8 mouse cellular contexts compared by ENCODE assay signal in the genomic region with DNA sequence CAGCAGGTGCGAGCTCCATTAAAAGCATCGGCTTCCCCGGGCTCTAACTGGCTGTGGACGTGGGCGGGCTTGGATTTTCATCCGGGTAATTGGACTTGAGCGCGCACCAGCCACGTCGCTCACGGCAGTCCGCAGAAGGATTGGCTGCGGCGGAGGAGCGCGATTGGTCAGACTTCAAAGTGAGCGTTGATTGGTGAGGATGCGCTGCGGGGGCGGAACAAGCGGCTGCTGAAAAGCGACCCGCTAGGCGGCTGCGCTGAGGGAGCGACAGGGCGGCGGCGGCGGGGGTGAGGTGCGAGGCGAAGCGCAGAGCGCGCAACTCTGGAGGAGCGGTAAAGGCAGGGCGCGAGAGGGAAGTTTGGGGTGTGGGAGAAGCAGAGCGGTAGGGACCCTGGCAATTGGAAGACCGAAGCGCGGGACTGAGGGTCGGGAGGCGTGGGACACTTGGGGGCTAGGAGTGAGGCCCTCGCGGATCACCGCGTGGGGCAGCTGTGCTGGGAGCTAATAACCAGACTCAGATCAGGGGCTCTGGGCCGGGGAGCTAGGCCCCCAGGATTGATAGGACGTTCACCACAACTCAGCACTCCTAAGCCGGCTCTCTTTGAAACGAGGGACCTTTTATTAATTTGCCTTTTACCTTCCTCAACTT. TPM values are rescaled to one million over a fixed set of nuclear protein-coding genes. Genes with fewer than 3 reads are reported as not detected.
DNase-seq lines count a peak whose midpoint lies in the region; ATAC-seq and TF ChIP-seq lines count a peak whose summit lies in the region.

Gene Tdrkh (plus strand): TSS at position 243 of the 649 bp plus-strand sequence.

- peak within 1 kb of the TSS; percentile 67 for H3K4me3 ChIP-seq in forebrain, postnatal 0 days (ENCODE audit: low read depth, low read length)
- H3K4me3 ChIP-seq in neural tube, embryonic 14.5 days (ENCODE audit: low read depth, low read length), result peak within 1 kb of the TSS; percentile 65
- H3K4me3 ChIP-seq in testis, adult 2 months (ENCODE audit: control insufficient read depth, low read depth, low read length), result peak within 1 kb of the TSS; percentile 86

- no peaks in the 10 kb centered on the region for H3K36me3 ChIP-seq in forebrain, postnatal 0 days (ENCODE audit: insufficient read depth)
- no peaks in the 10 kb centered on the region for H3K36me3 ChIP-seq in neural tube, embryonic 14.5 days (ENCODE audit: control insufficient read depth, insufficient read depth, low read length)
- H3K36me3 ChIP-seq in testis, adult 2 months (ENCODE audit: control insufficient read depth, insufficient read depth, low read length), result no peaks in the 10 kb centered on the region; the same call in 1 of the 2 replicates

- peak; percentile 51 for TF ChIP-seq CTCF in forebrain, postnatal 0 days (IDR thresholded peaks at IDR 0.05; ENCODE audit: low read depth)
- TF ChIP-seq CTCF in testis, adult 2 months (IDR thresholded peaks at IDR 0.05; ENCODE audit: control insufficient read depth, insufficient read depth, insufficient replicate concordance, low read depth, low read length), result no peak

- H3K27me3 ChIP-seq in forebrain, postnatal 0 days (ENCODE audit: insufficient read depth, low read length), result no peaks in the 10 kb centered on the region
- H3K27me3 ChIP-seq in neural tube, embryonic 14.5 days (ENCODE audit: control insufficient read depth, insufficient read depth, low read length), result no peaks in the 10 kb centered on the region
- no peaks in the 10 kb centered on the region for H3K27me3 ChIP-seq in testis, adult 2 months (ENCODE audit: control insufficient read depth, insufficient read depth, low read length)

- peak within 1 kb of the TSS; percentile 55 for H3K9ac ChIP-seq in forebrain, postnatal 0 days
- H3K9ac ChIP-seq in neural tube, embryonic 14.5 days (replicated peaks; ENCODE audit: low read depth, low read length), result peak within 1 kb of the TSS; percentile 66

- intact Hi-C loops in heart, postnatal 36 days (cut with DNase I), result no loop called here

- H3K4me2 ChIP-seq in forebrain, postnatal 0 days (ENCODE audit: low read depth), result peak within 1 kb of the TSS; percentile 93
- H3K4me2 ChIP-seq in neural tube, embryonic 14.5 days (ENCODE audit: low read depth, low read length), result peak within 1 kb of the TSS; percentile 93

- ATAC-seq in forebrain, postnatal 0 days, result peak; percentile 99
- ATAC-seq in neural tube, embryonic 14.5 days (ENCODE audit: low read depth), result peak; percentile 99

- H3K4me1 ChIP-seq in forebrain, postnatal 0 days (ENCODE audit: insufficient read depth), result peaks cover 10% of the 10 kb centered on the region
- peaks cover 3% of the 10 kb centered on the region; the same call in 1 of the 2 replicates for H3K4me1 ChIP-seq in neural tube, embryonic 14.5 days (ENCODE audit: control insufficient read depth, insufficient read depth, low read length)
- H3K4me1 ChIP-seq in testis, adult 2 months (ENCODE audit: control insufficient read depth, insufficient read depth, low read length), result no peaks in the 10 kb centered on the region

- peak; percentile 99 for DNase-seq in MN1 (ENCODE audit: low spot score)
- peak; percentile 96 for DNase-seq in cerebellum, adult 8-10 months
- peak; percentile 99 for DNase-seq in forebrain, postnatal 0 days
- peak; percentile 85 to 86 for DNase-seq in heart, postnatal 36 days
- DNase-seq in layer of hippocampus, adult 18-20 months (ENCODE audit: low spot score in 2 of 2), result peak; percentile 98 to 99
- DNase-seq in lung, adult 18-20 months, result peak; percentile 96

- H3K27ac ChIP-seq in forebrain, postnatal 0 days (ENCODE audit: low read depth, low read length), result peak within 1 kb of the TSS; percentile 51
- H3K27ac ChIP-seq in neural tube, embryonic 14.5 days (ENCODE audit: low read depth, low read length), result peak within 1 kb of the TSS; percentile 75
- H3K27ac ChIP-seq in testis, adult 2 months (ENCODE audit: control insufficient read depth, insufficient read depth, low read depth, low read length), result peak within 1 kb of the TSS; percentile 99

- 4% methylated on average over 52 of the region's 52 CpGs for WGBS in forebrain, postnatal 0 days
- WGBS in neural tube, embryonic 14.5 days, result 5% methylated on average over 52 of the region's 52 CpGs

- H3K9me3 ChIP-seq in forebrain, postnatal 0 days (ENCODE audit: low read length), result no peaks in the 10 kb centered on the region
- H3K9me3 ChIP-seq in neural tube, embryonic 14.5 days (ENCODE audit: control insufficient read depth, low read length), result no peaks in the 10 kb centered on the region

- peak; percentile 68 for TF ChIP-seq POLR2A in testis, adult 2 months (IDR thresholded peaks at IDR 0.05; ENCODE audit: control insufficient read depth, low read depth, low read length)

RNA-seq across cellular contexts. Expression of gene Tdrkh, which starts in this region (rescaled TPM):
- total RNA-seq in forebrain, postnatal 0 days (2014; rRNA removed), result 9.8 and 13.6 TPM in 2 replicates
- 43.8 and 49.2 TPM in 2 replicates for polyA plus RNA-seq in forebrain, postnatal 0 days (2015; fragmentation: Nextera tagmentation; extraction: Ambion mirVana)
- 1 to 10 TPM; 4.0 to 5.1 TPM for total RNA-seq in heart, postnatal 36 days (2021)
- 10 to 100 TPM; 41.9 to 45.3 TPM for total RNA-seq in layer of hippocampus, adult 18-20 months (2021)
- 51.5 and 52.5 TPM in 2 replicates for polyA plus RNA-seq in neural tube, embryonic 14.5 days (2014; fragmentation: Nextera tagmentation; extraction: Ambion mirVana)
- 5.5 and 8.9 TPM in 2 replicates for polyA plus RNA-seq in testis, adult 2 months (2012; rRNA removed)

Comparison
In these comparisons a context has a peak if more than half of its experiments do, and no peak if none do; other contexts are left out.
1. Peak in every context shown above with its lines: DNase-seq, ATAC-seq, H3K4me3 ChIP-seq and H3K27ac ChIP-seq.